Mouse (Mus musculus): Measurements from ENCODE around the gene Gm9972. TPM values are rescaled to one million over a fixed set of nuclear protein-coding genes. Genes with fewer than 3 reads are reported as not detected.

Gm9972 gene
- polyA plus RNA-seq, 1 experiment from 2014 or later = 0.16 TPM

GRCm38 (mm10) chr11:43086309-43087050, 50.9 kb downstream of the Gm9972 start:
- Histone ChIP-seq H3K27me3 (no peaks in the 10 kb centered on the region), H3K4me3 (no peak overlapping the region), H3K36me3 (no peaks in the 10 kb centered on the region), H3K27ac (no peak overlapping the region), H3K4me1 (no peaks in the 10 kb centered on the region), H3K9me3 (no peaks in the 10 kb centered on the region), H3K9ac (no peak overlapping the region), H3K4me2 (no peak overlapping the region)
- no peak for ATAC-seq (ENCODE audit: borderline replicate concordance, extremely low read depth, low FRiP score, low TSS enrichment)
- WGBS = 68% methylated on average over 8 of the region's 8 CpGs

Other genes with a start within 250 kb of the Gm9972 start
- 0.19 and 0.29 TPM in 2 replicates for gene Atp10b, start 114.1 kb downstream of the Gm9972 start, polyA plus RNA-seq (2015; fragmentation: Nextera tagmentation; extraction: Ambion mirVana)

Data from lung, embryonic 15.5 days (tissue).